Mouse (Mus musculus): ENCODE data around the gene Kif1b. TPM values are rescaled to one million over a fixed set of nuclear protein-coding genes. Genes with fewer than 3 reads are reported as not detected.

The Kif1b gene
- polyA plus RNA-seq, 1 experiment from 2014 or later, result 5.1 TPM

DNA sequence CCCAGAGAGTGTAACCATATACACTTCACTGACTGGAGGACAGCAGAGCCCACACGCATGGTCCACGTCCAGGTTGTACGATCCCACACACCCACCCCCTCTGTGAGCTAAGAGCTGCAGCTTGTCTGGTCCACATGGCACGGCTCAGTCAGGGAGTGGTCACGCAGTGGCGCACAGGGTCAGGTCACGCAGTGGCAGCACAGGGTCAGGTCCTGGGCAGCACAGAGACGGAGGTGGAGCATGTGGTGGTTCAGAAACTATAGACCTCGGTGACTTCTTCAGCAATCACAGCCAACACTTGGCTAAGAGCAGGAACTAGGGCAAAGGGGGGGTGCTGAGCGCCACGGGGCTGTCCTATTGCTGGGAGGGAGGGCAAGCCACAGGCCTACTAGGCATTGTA, 157.2 kb downstream of the Kif1b start:
- H3K36me3 ChIP-seq, result peaks cover 60% of the 10 kb centered on the region
- H3K9me3 ChIP-seq (replicated peaks), result no peaks in the 10 kb centered on the region
- H3K4me3 ChIP-seq (replicated peaks), result no peak overlapping the region
- H3K27ac ChIP-seq, result peak overlapping the region; percentile 48
- no peak for DNase-seq
- no peak overlapping the region for H3K9ac ChIP-seq
- ATAC-seq (ENCODE audit: low read depth), result peak; percentile 41
- no peak overlapping the region for H3K4me2 ChIP-seq
- peaks cover 1% of the 10 kb centered on the region; the same call in 1 of the 2 replicates for H3K27me3 ChIP-seq
- peaks cover 37% of the 10 kb centered on the region for H3K4me1 ChIP-seq (replicated peaks)
- WGBS (ENCODE audit: insufficient replicate concordance), result 71% methylated on average over 11 of the region's 11 CpGs

- 71% methylated on average over 7 of the region's 7 CpGs for WGBS (ENCODE audit: insufficient replicate concordance)
- no peak overlapping the region for H3K4me2 ChIP-seq
- H3K27me3 ChIP-seq, result peaks cover 3% of the 10 kb centered on the region; the same call in 1 of the 2 replicates
- no peak overlapping the region for H3K9ac ChIP-seq
- no peak overlapping the region for H3K4me3 ChIP-seq (replicated peaks)
- H3K27ac ChIP-seq, result peak overlapping the region; percentile 48; the same call in 1 of the 2 replicates
- ATAC-seq (ENCODE audit: low read depth) (peak; percentile 62), DNase-seq (no peak)
- H3K36me3 ChIP-seq, result peaks cover 54% of the 10 kb centered on the region
- H3K4me1 ChIP-seq (replicated peaks), result peaks cover 37% of the 10 kb centered on the region
- no peaks in the 10 kb centered on the region for H3K9me3 ChIP-seq (replicated peaks)
Measured at GRCm38 (mm10) chr4:149149611-149150010, 157.9 kb downstream of the Kif1b start.

DNA sequence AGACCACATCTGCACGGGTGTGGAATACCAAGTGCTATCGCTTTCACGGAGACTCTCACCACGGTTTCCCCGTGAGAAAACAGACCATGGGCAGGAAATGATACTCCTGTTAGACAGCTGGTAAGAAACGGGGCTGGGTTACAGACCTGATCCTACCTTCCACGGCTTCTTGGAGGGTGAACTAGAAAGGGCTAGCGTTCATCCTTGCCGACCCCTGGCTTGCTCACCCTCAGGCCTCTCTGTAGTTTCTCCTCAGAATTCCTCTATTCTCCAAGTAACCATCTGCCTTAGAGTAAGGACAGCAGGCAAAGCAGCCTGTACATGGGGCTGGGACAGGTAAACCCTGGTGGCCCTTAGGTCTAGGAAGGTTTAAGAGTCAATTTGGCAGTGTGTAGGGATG, 158.3 kb downstream of the Kif1b start:
- H3K27me3 ChIP-seq, result peaks cover 3% of the 10 kb centered on the region; the same call in 1 of the 2 replicates
- H3K27ac ChIP-seq, result peak overlapping the region; percentile 30; the same call in 1 of the 2 replicates
- H3K36me3 ChIP-seq, result peaks cover 49% of the 10 kb centered on the region

DNA sequence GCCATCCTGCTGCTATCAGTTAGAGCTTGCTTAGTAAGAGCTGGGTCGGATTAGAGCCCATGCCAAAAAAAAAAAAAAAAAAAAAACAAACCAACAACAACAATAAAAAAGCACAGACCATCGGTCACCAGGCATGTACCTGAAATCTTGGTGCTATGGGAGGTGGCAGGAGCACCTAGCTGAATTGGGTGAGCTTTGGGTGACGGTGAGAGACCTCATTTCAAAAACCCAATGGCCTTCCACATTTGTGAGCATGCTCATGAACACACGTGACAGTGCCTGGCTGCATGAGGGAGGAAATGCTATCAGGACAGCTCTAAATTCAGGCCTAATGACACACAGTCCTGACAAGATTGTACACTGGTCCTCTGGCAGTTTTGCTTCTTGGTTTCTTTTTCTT, 159.4 kb downstream of the Kif1b start:
- H3K4me2 ChIP-seq, result no peak overlapping the region
- H3K27ac ChIP-seq, result no peak overlapping the region; the same call in 1 of the 2 replicates
- H3K9me3 ChIP-seq (replicated peaks), result no peaks in the 10 kb centered on the region
- DNase-seq, result no peak
- peaks cover 3% of the 10 kb centered on the region; the same call in 1 of the 2 replicates for H3K27me3 ChIP-seq
- no peak overlapping the region for H3K4me3 ChIP-seq (replicated peaks)
- H3K36me3 ChIP-seq, result peaks cover 38% of the 10 kb centered on the region
- peaks cover 37% of the 10 kb centered on the region for H3K4me1 ChIP-seq (replicated peaks)
- no peak for ATAC-seq (ENCODE audit: low read depth)
- WGBS (ENCODE audit: insufficient replicate concordance), result 48% methylated on average over 4 of the region's 4 CpGs
- H3K9ac ChIP-seq, result no peak overlapping the region

More for the DNA sequence above, 158.3 kb downstream of the Kif1b start:
- no peak overlapping the region for H3K9ac ChIP-seq
- no peak for DNase-seq
- peaks cover 37% of the 10 kb centered on the region for H3K4me1 ChIP-seq (replicated peaks)
- no peak for ATAC-seq (ENCODE audit: low read depth)
- no peak overlapping the region for H3K4me3 ChIP-seq (replicated peaks)
- no peak overlapping the region for H3K4me2 ChIP-seq
- WGBS (ENCODE audit: insufficient replicate concordance), result 61% methylated on average over 9 of the region's 9 CpGs
- no peaks in the 10 kb centered on the region for H3K9me3 ChIP-seq (replicated peaks)

DNA sequence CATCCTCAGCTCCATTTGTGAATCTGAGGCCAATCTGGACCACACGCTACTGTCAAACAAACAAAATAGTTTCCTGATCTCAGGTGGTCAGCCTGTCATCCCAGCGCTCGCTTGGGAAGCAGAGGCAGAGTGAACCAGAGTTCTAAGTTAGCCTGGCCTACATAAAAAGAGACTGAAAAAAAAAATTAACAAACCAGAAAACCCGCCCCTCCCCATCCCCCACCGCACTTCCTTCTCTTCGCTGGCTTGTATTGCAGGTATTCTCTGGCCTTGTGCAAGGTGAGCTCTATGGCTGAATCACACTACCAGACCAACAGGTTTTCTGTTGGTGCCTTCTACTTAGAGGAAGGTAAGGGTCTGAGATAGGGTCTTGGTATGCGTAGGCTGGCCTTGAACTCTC, 160.0 kb downstream of the Kif1b start:
- Histone ChIP-seq H3K27me3 (peaks cover 3% of the 10 kb centered on the region; the same call in 1 of the 2 replicates), H3K9me3 (replicated peaks) (no peaks in the 10 kb centered on the region), H3K36me3 (peaks cover 33% of the 10 kb centered on the region), H3K27ac (no peak overlapping the region), H3K9ac (no peak overlapping the region), H3K4me3 (replicated peaks) (no peak overlapping the region), H3K4me2 (no peak overlapping the region), H3K4me1 (replicated peaks) (peaks cover 37% of the 10 kb centered on the region)
- no peak for ATAC-seq (ENCODE audit: low read depth)
- WGBS (ENCODE audit: insufficient replicate concordance), result 51% methylated on average over 7 of the region's 7 CpGs
- no peak for DNase-seq

GRCm38 (mm10) chr4:149145151-149145550, 162.3 kb downstream of the Kif1b start:
- ATAC-seq (ENCODE audit: low read depth), result no peak
- Histone ChIP-seq H3K9ac (no peak overlapping the region), H3K4me1 (replicated peaks) (peaks cover 30% of the 10 kb centered on the region), H3K9me3 (replicated peaks) (no peaks in the 10 kb centered on the region), H3K36me3 (peaks cover 9% of the 10 kb centered on the region), H3K27ac (no peak overlapping the region), H3K4me3 (replicated peaks) (no peak overlapping the region), H3K27me3 (peaks cover 3% of the 10 kb centered on the region; the same call in 1 of the 2 replicates), H3K4me2 (no peak overlapping the region)
- no peak for DNase-seq
- 76% methylated on average over 4 of the region's 4 CpGs for WGBS (ENCODE audit: insufficient replicate concordance)

DNA sequence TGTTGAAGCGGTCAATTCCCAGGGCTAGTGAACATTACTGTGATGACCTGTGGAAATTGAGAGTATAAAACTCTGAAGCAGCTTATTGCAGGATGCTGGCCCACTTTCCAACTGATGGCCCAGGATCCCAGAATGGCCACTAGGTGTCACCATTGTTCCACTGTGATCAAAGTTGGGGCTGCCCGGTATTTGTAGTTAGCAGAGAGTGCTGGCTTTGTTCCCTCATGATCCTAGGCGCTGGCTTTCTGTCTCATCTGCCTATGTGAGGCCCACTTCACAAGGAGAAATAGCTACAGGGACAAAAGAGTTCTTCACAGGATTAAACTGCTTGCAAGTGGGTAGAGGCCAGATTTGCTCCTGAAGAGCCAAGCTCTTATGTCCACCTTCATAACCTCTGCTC, 163.0 kb downstream of the Kif1b start:
- Histone ChIP-seq H3K4me1 (replicated peaks) (peaks cover 29% of the 10 kb centered on the region), H3K4me3 (replicated peaks) (no peak overlapping the region), H3K4me2 (no peak overlapping the region), H3K27ac (no peak overlapping the region), H3K36me3 (peaks cover 3% of the 10 kb centered on the region), H3K9me3 (replicated peaks) (no peaks in the 10 kb centered on the region), H3K9ac (no peak overlapping the region), H3K27me3 (peaks cover 3% of the 10 kb centered on the region; the same call in 1 of the 2 replicates)
- DNase-seq (no peak), ATAC-seq (ENCODE audit: low read depth) (peak; percentile 65)
- 1% methylated on average over 3 of the region's 3 CpGs for WGBS (ENCODE audit: insufficient replicate concordance)

- no peak overlapping the region for H3K4me2 ChIP-seq
- no peaks in the 10 kb centered on the region for H3K9me3 ChIP-seq (replicated peaks)
- DNase-seq (no peak), ATAC-seq (ENCODE audit: low read depth) (no peak)
- no peaks in the 10 kb centered on the region for H3K36me3 ChIP-seq
- H3K4me1 ChIP-seq (replicated peaks), result peaks cover 24% of the 10 kb centered on the region
- WGBS (ENCODE audit: insufficient replicate concordance), result 10% methylated on average over 4 of the region's 4 CpGs
- H3K27me3 ChIP-seq, result peaks cover 3% of the 10 kb centered on the region; the same call in 1 of the 2 replicates
- H3K27ac ChIP-seq, result no peak overlapping the region
- no peak overlapping the region for H3K9ac ChIP-seq
- H3K4me3 ChIP-seq (replicated peaks), result no peak overlapping the region
Measured at GRCm38 (mm10) chr4:149143594-149143993, 163.9 kb downstream of the Kif1b start.

DNA sequence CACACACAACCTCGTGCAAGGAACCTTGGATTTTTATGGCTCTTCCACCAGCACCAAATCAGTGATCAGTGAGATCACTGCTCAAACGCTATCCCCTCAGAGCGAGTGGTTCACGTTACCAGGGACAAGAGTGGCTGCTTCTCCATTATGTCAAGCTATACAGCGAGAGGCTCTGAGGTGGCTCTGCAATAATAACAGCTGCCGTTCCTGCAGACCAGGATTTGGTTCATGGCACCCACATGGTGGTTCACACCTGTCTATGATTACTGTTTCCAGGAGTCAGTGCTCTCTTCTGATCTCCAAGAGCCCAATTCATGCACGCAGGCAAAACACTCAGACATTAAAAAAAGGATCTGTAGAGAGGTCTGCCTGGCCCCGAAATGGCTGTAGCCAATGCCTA, 169.0 kb downstream of the Kif1b start:
- Histone ChIP-seq H3K4me1 (replicated peaks) (peaks cover 15% of the 10 kb centered on the region), H3K9ac (no peak overlapping the region), H3K4me3 (replicated peaks) (no peak overlapping the region), H3K4me2 (no peak overlapping the region), H3K9me3 (replicated peaks) (no peaks in the 10 kb centered on the region), H3K27me3 (no peaks in the 10 kb centered on the region), H3K27ac (no peak overlapping the region), H3K36me3 (no peaks in the 10 kb centered on the region)
- no peak for ATAC-seq (ENCODE audit: low read depth)
- no peak for DNase-seq
- WGBS (ENCODE audit: insufficient replicate concordance), result 80% methylated on average over 8 of the region's 8 CpGs

- DNase-seq (peak; percentile 76), ATAC-seq (ENCODE audit: low read depth) (peak; percentile 91)
- peaks cover 21% of the 10 kb centered on the region for H3K4me1 ChIP-seq (replicated peaks)
- no peaks in the 10 kb centered on the region for H3K27me3 ChIP-seq
- peak within 1 kb of the TSS; percentile 81 for H3K9ac ChIP-seq
- under 1% methylated on average over 68 of the region's 68 CpGs for WGBS (ENCODE audit: insufficient replicate concordance)
- peak within 1 kb of the TSS; percentile 81 for H3K27ac ChIP-seq
- peak within 1 kb of the TSS; percentile 73 for H3K4me3 ChIP-seq (replicated peaks)
- peak within 1 kb of the TSS; percentile 89 for H3K4me2 ChIP-seq
- H3K9me3 ChIP-seq (replicated peaks), result no peaks in the 10 kb centered on the region
- no peaks in the 10 kb centered on the region for H3K36me3 ChIP-seq
Measured at GRCm38 (mm10) chr4:149136982-149137770, 170.3 kb downstream of the Kif1b start, which contains the start of gene Cenps. Cenps (minus strand) TSS chr4:149137629.

GRCm38 (mm10) chr4:149136116-149136850, 171.2 kb downstream of the Kif1b start:
- 71% methylated on average over 18 of the region's 18 CpGs for WGBS (ENCODE audit: insufficient replicate concordance)
- Histone ChIP-seq H3K4me2 (peak overlapping the region; percentile 89), H3K9ac (peak overlapping the region; percentile 81), H3K9me3 (replicated peaks) (no peaks in the 10 kb centered on the region), H3K4me3 (replicated peaks) (peak overlapping the region; percentile 73), H3K27me3 (no peaks in the 10 kb centered on the region), H3K27ac (peak overlapping the region; percentile 81; the same call in 1 of the 2 replicates), H3K4me1 (replicated peaks) (peaks cover 21% of the 10 kb centered on the region), H3K36me3 (peaks cover 6% of the 10 kb centered on the region)
- no peak for ATAC-seq (ENCODE audit: low read depth)
- DNase-seq, result no peak

All from liver, embryonic 13.5 days (tissue).